Mouse (Mus musculus) heart, embryonic 13.5 days (tissue): ENCODE data around the gene Atxn7l1. TPM values are rescaled to one million over a fixed set of nuclear protein-coding genes. Genes with fewer than 3 reads are reported as not detected.

Experiments
- ATAC-seq: fragments of 200-750 bp; cut with Nextera tagmentation; 2 replicates; pipeline ENCODE4 v1.8.0; 2017; ENCODE audit warnings: moderate TSS enrichment; ENCODE audit not compliant: insufficient number of reproducible peaks, low FRiP score, low TSS enrichment; ENCODE audit errors: extremely low read depth
- H3K27ac ChIP-seq: fragments of 300-500 bp; sonication (generic); replicated peaks from 2 replicates; pipeline ENCODE4 v1.5.1; 2015; ENCODE audit warnings: moderate library complexity, mild to moderate bottlenecking, inconsistent platforms
- H3K27me3 ChIP-seq: fragments of 300-500 bp; sonication (generic); replicated peaks from 2 replicates; pipeline ENCODE4 v1.6.1; 2015; ENCODE audit warnings: mild to moderate bottlenecking, inconsistent platforms
- H3K36me3 ChIP-seq: fragments of 300-500 bp; sonication (generic); 2 replicates; pipeline ENCODE4 v1.6.1; 2015; ENCODE audit warnings: mild to moderate bottlenecking, inconsistent platforms
- H3K4me1 ChIP-seq: fragments of 300-500 bp; sonication (generic); 2 replicates; pipeline ENCODE4 v1.6.1; 2015; ENCODE audit warnings: inconsistent platforms
- H3K4me2 ChIP-seq: fragments of 300-500 bp; sonication (generic); 2 replicates; pipeline ENCODE4 v1.6.1; 2015; ENCODE audit warnings: inconsistent platforms, mild to moderate bottlenecking, moderate library complexity
- H3K4me3 ChIP-seq: fragments of 300-500 bp; sonication (generic); 2 replicates; pipeline ENCODE4 v1.5.1; 2015; ENCODE audit warnings: moderate library complexity, mild to moderate bottlenecking, inconsistent platforms
- H3K9ac ChIP-seq: fragments of 300-500 bp; sonication (generic); 2 replicates; pipeline ENCODE4 v1.6.1; 2015; ENCODE audit warnings: inconsistent platforms, mild to moderate bottlenecking, moderate library complexity
- H3K9me3 ChIP-seq: fragments of 300-500 bp; sonication (generic); 2 replicates; pipeline ENCODE4 v1.6.1; 2016; ENCODE audit warnings: inconsistent platforms
- WGBS: fragments of 180-500 bp; shearing (Covaris S2); methylation state at CpG from one replicate; pipeline ENCODE4 v1.1.7; 2015; ENCODE audit warnings: mixed read lengths; 5-methylcytosine and 5-hydroxymethylcytosine counted together
- polyA plus RNA-seq: library from polyadenylated mRNA; unstranded; fragments of >200 nt; fragmentation: Nextera tagmentation; extraction: Ambion mirVana; gene quantifications from 2 replicates; pipeline ENCODE4 v1.2.1, GENCODE M21; 2015

Gene Atxn7l1
- polyA plus RNA-seq, 1 experiment from 2014 or later, result 7.9 TPM

- Histone ChIP-seq H3K4me2 (no peak overlapping the region), H3K9ac (no peak overlapping the region), H3K27me3 (peaks cover 2% of the 10 kb centered on the region; the same call in 1 of the 2 replicates), H3K27ac (no peak overlapping the region), H3K4me1 (peaks cover 6% of the 10 kb centered on the region), H3K4me3 (no peak overlapping the region), H3K9me3 (no peaks in the 10 kb centered on the region), H3K36me3 (no peaks in the 10 kb centered on the region)
- no peak for ATAC-seq
- WGBS, result 67% methylated on average over 2 of the region's 2 CpGs
These were observed 131.7 kb downstream of the Atxn7l1 start for GRCm38 (mm10) chr12:33279159-33279558.

- Histone ChIP-seq H3K9me3 (no peaks in the 10 kb centered on the region), H3K4me1 (peaks cover 22% of the 10 kb centered on the region), H3K9ac (no peak overlapping the region), H3K27ac (no peak overlapping the region), H3K4me2 (no peak overlapping the region), H3K36me3 (no peaks in the 10 kb centered on the region), H3K27me3 (no peaks in the 10 kb centered on the region), H3K4me3 (no peak overlapping the region)
- ATAC-seq, result no peak
- WGBS, result 17% methylated on average over 2 of the region's 2 CpGs
These were observed 133.3 kb downstream of the Atxn7l1 start for GRCm38 (mm10) chr12:33280805-33281204.

GRCm38 (mm10) chr12:33284344-33284936 is 136.9 kb downstream of the Atxn7l1 start:
- H3K4me1 ChIP-seq, result peaks cover 45% of the 10 kb centered on the region
- H3K9me3 ChIP-seq, result no peaks in the 10 kb centered on the region
- no peak overlapping the region for H3K9ac ChIP-seq
- no peak overlapping the region for H3K4me2 ChIP-seq
- no peak overlapping the region for H3K4me3 ChIP-seq
- no peak for ATAC-seq
- H3K27ac ChIP-seq, result no peak overlapping the region
- WGBS, result 64% methylated on average over 8 of the region's 8 CpGs
- H3K27me3 ChIP-seq, result no peaks in the 10 kb centered on the region
- H3K36me3 ChIP-seq, result no peaks in the 10 kb centered on the region

- Histone ChIP-seq H3K27ac (peak overlapping the region; percentile 65), H3K4me3 (no peak overlapping the region), H3K4me1 (peaks cover 54% of the 10 kb centered on the region), H3K4me2 (no peak overlapping the region), H3K27me3 (no peaks in the 10 kb centered on the region), H3K9ac (peak overlapping the region; percentile 34), H3K9me3 (no peaks in the 10 kb centered on the region), H3K36me3 (no peaks in the 10 kb centered on the region)
- 28% methylated on average over 4 of the region's 4 CpGs for WGBS
- ATAC-seq, result no peak
These were observed 137.9 kb downstream of the Atxn7l1 start for GRCm38 (mm10) chr12:33285354-33285753.

- Histone ChIP-seq H3K4me2 (no peak overlapping the region), H3K9me3 (no peaks in the 10 kb centered on the region), H3K27ac (peak overlapping the region; percentile 65), H3K4me3 (no peak overlapping the region), H3K4me1 (peaks cover 57% of the 10 kb centered on the region), H3K27me3 (no peaks in the 10 kb centered on the region), H3K9ac (no peak overlapping the region), H3K36me3 (no peaks in the 10 kb centered on the region)
- WGBS, result 52% methylated on average over 9 of the region's 9 CpGs
- peak; percentile 65 for ATAC-seq
These were observed 138.6 kb downstream of the Atxn7l1 start for GRCm38 (mm10) chr12:33285933-33286649.

- Histone ChIP-seq H3K27me3 (no peaks in the 10 kb centered on the region), H3K9me3 (no peaks in the 10 kb centered on the region), H3K4me2 (no peak overlapping the region), H3K36me3 (no peaks in the 10 kb centered on the region), H3K9ac (no peak overlapping the region), H3K4me1 (peaks cover 57% of the 10 kb centered on the region), H3K4me3 (no peak overlapping the region), H3K27ac (no peak overlapping the region)
- ATAC-seq, result no peak
- WGBS, result 68% methylated on average over 3 of the region's 3 CpGs
These were observed 140.2 kb downstream of the Atxn7l1 start for GRCm38 (mm10) chr12:33287686-33288085.

- Histone ChIP-seq H3K4me3 (no peak overlapping the region), H3K4me2 (no peak overlapping the region), H3K36me3 (no peaks in the 10 kb centered on the region), H3K9me3 (no peaks in the 10 kb centered on the region), H3K9ac (no peak overlapping the region), H3K27ac (no peak overlapping the region), H3K27me3 (no peaks in the 10 kb centered on the region), H3K4me1 (peaks cover 56% of the 10 kb centered on the region)
- ATAC-seq, result no peak
- 48% methylated on average over 2 of the region's 2 CpGs for WGBS
These were observed 141.3 kb downstream of the Atxn7l1 start for GRCm38 (mm10) chr12:33288746-33289145.

GRCm38 (mm10) chr12:33302070-33302469 is 154.6 kb downstream of the Atxn7l1 start:
- Histone ChIP-seq H3K9ac (peak overlapping the region; percentile 80), H3K4me2 (peak overlapping the region; percentile 96), H3K4me3 (peak overlapping the region; percentile 67), H3K4me1 (peaks cover 18% of the 10 kb centered on the region), H3K27ac (peak overlapping the region; percentile 72; the same call in 1 of the 2 replicates), H3K27me3 (peaks cover 12% of the 10 kb centered on the region), H3K36me3 (no peaks in the 10 kb centered on the region), H3K9me3 (no peaks in the 10 kb centered on the region)
- peak; percentile 61 for ATAC-seq
- WGBS, result under 1% methylated on average over 14 of the region's 14 CpGs

GRCm38 (mm10) chr12:33302523-33303383 is 155.3 kb downstream of the Atxn7l1 start:
- WGBS, result under 1% methylated on average over 29 of the region's 29 CpGs
- Histone ChIP-seq H3K9me3 (no peaks in the 10 kb centered on the region), H3K27ac (peak overlapping the region; percentile 72), H3K36me3 (no peaks in the 10 kb centered on the region), H3K27me3 (peaks cover 12% of the 10 kb centered on the region), H3K9ac (peak overlapping the region; percentile 80), H3K4me3 (peak overlapping the region; percentile 67), H3K4me1 (peaks cover 18% of the 10 kb centered on the region), H3K4me2 (peak overlapping the region; percentile 96)
- no peak for ATAC-seq

GRCm38 (mm10) chr12:33303384-33303770 is 155.9 kb downstream of the Atxn7l1 start:
- Histone ChIP-seq H3K36me3 (no peaks in the 10 kb centered on the region), H3K4me2 (peak overlapping the region; percentile 96), H3K4me3 (peak overlapping the region; percentile 67), H3K9ac (peak overlapping the region; percentile 80), H3K4me1 (peaks cover 18% of the 10 kb centered on the region), H3K9me3 (no peaks in the 10 kb centered on the region), H3K27me3 (peaks cover 12% of the 10 kb centered on the region), H3K27ac (no peak overlapping the region)
- ATAC-seq, result no peak
- 7% methylated on average over 9 of the region's 9 CpGs for WGBS

- H3K27me3 ChIP-seq, result peaks cover 12% of the 10 kb centered on the region
- WGBS, result 92% methylated on average over 9 of the region's 9 CpGs
- no peak overlapping the region for H3K4me3 ChIP-seq
- H3K27ac ChIP-seq, result no peak overlapping the region
- no peaks in the 10 kb centered on the region for H3K9me3 ChIP-seq
- no peaks in the 10 kb centered on the region for H3K36me3 ChIP-seq
- H3K4me2 ChIP-seq, result no peak overlapping the region
- H3K4me1 ChIP-seq, result peaks cover 18% of the 10 kb centered on the region
- no peak for ATAC-seq
- no peak overlapping the region for H3K9ac ChIP-seq
These were observed 157.6 kb downstream of the Atxn7l1 start for GRCm38 (mm10) chr12:33305106-33305505.
